Mouse (Mus musculus) lung, embryonic 14.5 days (tissue): ENCODE data around the gene Nhlh2. TPM values are rescaled to one million over a fixed set of nuclear protein-coding genes. Genes with fewer than 3 reads are reported as not detected.
A peak's percentile ranks its signal among the peaks of the same experiment; 100 is the strongest.

ENCODE experiments used
- ATAC-seq: fragments of 200-750 bp; cut with Nextera tagmentation; 2 replicates; pipeline ENCODE4 v1.8.0; 2017; ENCODE audit warnings: mild to moderate bottlenecking, moderate TSS enrichment, moderate library complexity; ENCODE audit not compliant: insufficient read depth
- DNase-seq: peaks from one replicate; pipeline ENCODE4 v3.0.0-alpha.2; 2015
- H3K27ac ChIP-seq: fragments of 300-500 bp; sonication (generic); 2 replicates; pipeline ENCODE4 v1.5.1; 2014; ENCODE audit warnings: low read depth, mild to moderate bottlenecking, moderate library complexity
- H3K27me3 ChIP-seq: fragments of 300-500 bp; sonication (generic); 2 replicates; pipeline ENCODE4 v1.6.1; 2014; ENCODE audit warnings: low read length, control low read depth; ENCODE audit not compliant: insufficient read depth
- H3K36me3 ChIP-seq: fragments of 300-500 bp; sonication (generic); 2 replicates; pipeline ENCODE4 v1.6.1; 2014; ENCODE audit warnings: control low read depth; ENCODE audit not compliant: insufficient read depth
- H3K4me1 ChIP-seq: fragments of 300-500 bp; sonication (generic); 2 replicates; pipeline ENCODE4 v1.6.1; 2014; ENCODE audit warnings: antibody characterized with exemption, control low read depth; ENCODE audit not compliant: insufficient read depth
- H3K4me2 ChIP-seq: fragments of 300-500 bp; sonication (generic); 2 replicates; pipeline ENCODE4 v1.6.1; 2014; ENCODE audit warnings: mild to moderate bottlenecking
- H3K4me3 ChIP-seq: fragments of 300-500 bp; sonication (generic); 2 replicates; pipeline ENCODE4 v1.5.1; 2014; ENCODE audit warnings: low read depth, low read length
- H3K9ac ChIP-seq: fragments of 300-500 bp; sonication (generic); 2 replicates; pipeline ENCODE4 v1.6.1; 2014
- H3K9me3 ChIP-seq: fragments of 300-500 bp; sonication (generic); 2 replicates; pipeline ENCODE4 v1.6.1; 2016; ENCODE audit warnings: low read depth, low read length, control low read depth
- CTCF ChIP-seq: IDR thresholded peaks from 2 replicates; pipeline ENCODE4 v1.5.1; 2016; ENCODE audit warnings: antibody characterized with exemption, low read depth
- WGBS: fragments of 180-500 bp; shearing (Covaris S2); extraction: QIAGEN DNeasy Blood & Tissue Kit; methylation state at CpG from one replicate; pipeline ENCODE4 v1.1.7; 2014; 5-methylcytosine and 5-hydroxymethylcytosine counted together
- polyA plus RNA-seq: library from polyadenylated mRNA; unstranded; fragments of >200 nt; fragmentation: Nextera tagmentation; extraction: Ambion mirVana; gene quantifications from 2 replicates; pipeline ENCODE4 v1.2.1, GENCODE M21; 2014

The Nhlh2 gene
- polyA plus RNA-seq: not detected in 2 replicates

DNA sequence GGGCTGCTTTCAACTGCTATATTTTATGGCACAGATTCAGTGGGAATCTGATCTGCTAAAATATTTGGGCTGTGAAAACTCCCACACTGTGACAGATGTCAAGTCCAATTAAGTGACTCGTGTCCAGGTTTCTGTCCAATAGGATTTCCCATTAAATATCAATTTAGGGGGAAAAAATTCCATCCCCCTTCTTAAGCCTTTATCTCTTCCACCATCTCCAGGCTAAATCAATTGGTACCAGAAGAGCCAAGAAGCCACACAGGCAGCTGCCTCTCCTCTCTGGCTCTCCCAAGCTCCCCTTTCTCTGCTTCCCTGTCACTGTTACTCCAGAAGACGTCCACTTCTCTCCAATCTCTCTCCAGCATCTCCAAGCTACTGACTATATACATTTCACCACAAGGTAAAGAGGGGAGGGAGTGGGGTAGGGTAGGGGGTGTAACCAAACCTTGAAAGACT lies at the start of gene Nhlh2:
TSS of gene Nhlh2 (plus strand) at position 151 of the 456 bp plus-strand sequence.
- Histone ChIP-seq H3K4me3 (no peak within 1 kb of the TSS), H3K4me2 (no peak within 1 kb of the TSS)
- WGBS: 15% methylated on average over 2 of the region's 2 CpGs

DNA sequence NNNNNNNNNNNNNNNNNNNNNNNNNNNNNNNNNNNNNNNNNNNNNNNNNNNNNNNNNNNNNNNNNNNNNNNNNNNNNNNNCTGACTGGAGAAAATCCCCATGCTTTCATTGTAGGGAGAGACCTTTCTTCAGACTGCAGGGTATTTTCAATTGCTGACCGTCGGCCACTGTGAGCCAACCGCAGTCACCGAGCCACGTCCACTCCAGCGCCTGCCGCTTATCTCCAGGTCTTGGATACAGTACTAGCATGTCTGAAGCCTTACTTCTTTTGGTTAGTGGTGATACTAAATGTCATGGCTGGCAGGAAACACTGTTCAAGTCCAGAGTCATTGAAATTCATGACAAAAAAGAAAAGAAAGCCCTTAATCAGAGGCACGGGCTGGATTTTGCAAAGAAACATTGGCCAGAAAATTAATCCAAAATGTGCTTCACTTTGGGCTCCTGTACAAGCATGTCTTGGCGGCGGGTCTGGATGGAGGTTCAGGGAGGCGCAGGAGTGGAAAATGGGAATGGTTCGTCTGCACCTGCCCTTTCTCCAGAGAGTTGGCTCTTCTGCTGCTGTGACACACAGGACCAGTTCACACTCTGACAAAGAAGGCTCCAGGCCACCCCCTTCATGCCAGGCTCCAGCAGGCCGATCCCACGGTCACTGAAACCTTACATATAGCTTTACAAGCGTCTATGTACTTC lies 48.6 kb upstream of the Nhlh2 start:
- TF ChIP-seq CTCF: no peak
- 87% methylated on average over 15 of the region's 15 CpGs for WGBS
- H3K4me2 ChIP-seq: no peak overlapping the region
- H3K27me3 ChIP-seq: no peaks in the 10 kb centered on the region
- H3K9ac ChIP-seq: no peak overlapping the region
- ATAC-seq: no peak
- no peaks in the 10 kb centered on the region for H3K9me3 ChIP-seq
- no peak overlapping the region for H3K27ac ChIP-seq
- DNase-seq: no peak
- H3K36me3 ChIP-seq: no peaks in the 10 kb centered on the region
- no peak overlapping the region for H3K4me3 ChIP-seq
- H3K4me1 ChIP-seq: no peaks in the 10 kb centered on the region

More for the DNA sequence above, at the start of gene Nhlh2:
- DNase-seq: no peak
- ATAC-seq: no peak
- Histone ChIP-seq H3K9me3 (no peaks in the 10 kb centered on the region), H3K27me3 (peaks cover 67% of the 10 kb centered on the region), H3K9ac (no peak within 1 kb of the TSS), H3K36me3 (no peaks in the 10 kb centered on the region), H3K4me1 (peaks cover 6% of the 10 kb centered on the region; the same call in 1 of the 2 replicates), H3K27ac (no peak within 1 kb of the TSS)
- TF ChIP-seq CTCF: no peak

DNA sequence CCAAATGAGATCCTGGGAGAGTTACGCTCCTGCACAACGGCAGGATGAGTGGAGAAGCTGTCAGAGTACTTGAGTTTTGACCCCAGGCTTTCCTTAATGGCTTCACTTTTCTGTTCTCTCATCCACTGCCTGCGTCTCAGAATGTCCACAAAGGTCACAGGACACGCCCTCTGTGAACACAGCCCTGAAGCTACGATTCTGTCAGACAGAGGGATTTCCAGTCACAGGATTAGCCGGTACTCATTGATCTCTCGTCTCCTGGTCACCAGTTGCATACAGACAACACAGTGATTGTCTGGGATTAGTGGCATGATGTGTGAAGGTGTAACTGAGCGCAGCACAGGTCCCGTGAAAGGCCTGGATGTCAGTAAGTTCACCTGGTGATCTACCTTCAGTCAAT lies 46.4 kb upstream of the Nhlh2 start:
- Histone ChIP-seq H3K4me2 (no peak overlapping the region), H3K9me3 (no peaks in the 10 kb centered on the region), H3K4me1 (no peaks in the 10 kb centered on the region), H3K36me3 (no peaks in the 10 kb centered on the region), H3K9ac (no peak overlapping the region), H3K27me3 (no peaks in the 10 kb centered on the region), H3K27ac (no peak overlapping the region), H3K4me3 (no peak overlapping the region)
- ATAC-seq: no peak
- TF ChIP-seq CTCF: no peak
- WGBS: 31% methylated on average over 9 of the region's 9 CpGs
- DNase-seq: no peak

DNA sequence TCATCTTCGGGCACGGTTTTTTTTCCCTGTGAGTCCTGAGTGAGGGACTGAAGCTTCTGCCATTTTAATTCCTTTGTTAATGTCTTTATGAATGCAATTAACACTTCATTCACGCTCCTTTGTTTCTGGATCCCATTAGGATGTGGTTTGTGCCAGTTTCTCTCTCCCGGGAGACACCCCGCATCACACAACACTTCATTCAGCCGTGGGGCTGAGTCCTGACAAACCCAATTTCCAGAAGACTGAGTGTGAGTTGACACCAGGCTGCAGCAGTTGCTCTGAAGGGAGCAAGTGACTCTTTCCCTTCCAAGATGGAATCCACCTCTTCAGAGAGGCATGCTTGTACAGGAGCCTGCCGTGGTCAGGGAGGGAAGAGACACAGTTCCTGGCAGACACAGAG lies 45.5 kb upstream of the Nhlh2 start:
- Histone ChIP-seq H3K27me3 (no peaks in the 10 kb centered on the region), H3K9me3 (no peaks in the 10 kb centered on the region), H3K4me3 (no peak overlapping the region), H3K9ac (no peak overlapping the region), H3K4me2 (no peak overlapping the region), H3K27ac (no peak overlapping the region), H3K36me3 (no peaks in the 10 kb centered on the region), H3K4me1 (no peaks in the 10 kb centered on the region)
- DNase-seq (peak; percentile 68), ATAC-seq (peak; percentile 60; the same call in 1 of the 2 replicates)
- 24% methylated on average over 7 of the region's 7 CpGs for WGBS
- TF ChIP-seq CTCF: no peak

GRCm38 (mm10) chr3:101966825-101967558 lies 42.9 kb upstream of the Nhlh2 start:
- no peaks in the 10 kb centered on the region for H3K36me3 ChIP-seq
- H3K9me3 ChIP-seq: no peaks in the 10 kb centered on the region
- no peak overlapping the region for H3K9ac ChIP-seq
- no peak for TF ChIP-seq CTCF
- H3K27me3 ChIP-seq: no peaks in the 10 kb centered on the region
- no peak overlapping the region for H3K4me2 ChIP-seq
- DNase-seq: no peak
- 0 out of 2 replicates have a peak, but pooled peaks have one; percentile 31 for ATAC-seq
- H3K4me3 ChIP-seq: no peak overlapping the region
- H3K27ac ChIP-seq: no peak overlapping the region
- no peaks in the 10 kb centered on the region for H3K4me1 ChIP-seq
- WGBS: 23% methylated on average over 3 of the region's 3 CpGs

GRCm38 (mm10) chr3:101975337-101975736 lies 34.5 kb upstream of the Nhlh2 start:
- DNase-seq (no peak), ATAC-seq (no peak)
- no peaks in the 10 kb centered on the region for H3K36me3 ChIP-seq
- H3K27ac ChIP-seq: no peak overlapping the region
- no peaks in the 10 kb centered on the region for H3K9me3 ChIP-seq
- WGBS: 80% methylated on average over 10 of the region's 10 CpGs
- H3K4me1 ChIP-seq: no peaks in the 10 kb centered on the region
- no peak overlapping the region for H3K4me2 ChIP-seq
- no peak for TF ChIP-seq CTCF
- no peak overlapping the region for H3K4me3 ChIP-seq
- no peaks in the 10 kb centered on the region for H3K27me3 ChIP-seq
- H3K9ac ChIP-seq: no peak overlapping the region

DNA sequence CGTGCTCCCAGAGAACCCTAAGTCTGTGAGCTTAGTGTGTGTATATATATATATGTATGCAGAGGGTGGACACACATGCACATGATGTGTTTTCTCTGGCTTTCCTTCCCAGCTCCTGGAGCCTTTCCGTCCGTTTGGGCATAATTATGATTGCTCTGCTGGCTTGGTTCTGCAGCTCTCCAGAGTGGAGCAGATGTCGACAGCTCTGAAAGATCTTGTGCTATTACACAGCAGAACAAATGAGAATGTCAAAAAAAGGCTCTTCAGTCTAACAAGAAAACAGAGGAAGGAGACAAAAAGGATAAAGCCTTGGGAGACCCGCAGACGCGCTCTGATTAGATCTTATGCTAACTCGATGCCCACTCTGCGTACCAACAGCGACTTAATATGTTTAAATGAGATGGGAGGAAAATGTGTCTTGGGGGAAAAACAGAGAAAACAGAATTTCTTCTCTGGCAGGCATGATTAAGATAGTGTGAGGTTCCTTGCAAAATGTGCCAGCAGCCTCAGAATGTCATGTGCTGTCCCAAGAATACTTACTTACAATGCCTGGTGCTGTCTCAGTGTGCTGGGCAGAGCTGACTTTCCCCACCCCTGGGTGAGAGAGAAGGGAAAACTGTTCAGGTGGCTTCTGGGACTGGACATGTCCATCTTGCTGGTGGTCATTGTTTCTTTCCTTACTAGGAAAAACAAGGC lies 31.4 kb upstream of the Nhlh2 start:
- ATAC-seq (no peak), DNase-seq (no peak)
- Histone ChIP-seq H3K27me3 (no peaks in the 10 kb centered on the region), H3K9me3 (no peaks in the 10 kb centered on the region), H3K4me1 (no peaks in the 10 kb centered on the region), H3K9ac (no peak overlapping the region), H3K4me3 (no peak overlapping the region), H3K36me3 (no peaks in the 10 kb centered on the region), H3K4me2 (no peak overlapping the region), H3K27ac (no peak overlapping the region)
- 70% methylated on average over 10 of the region's 10 CpGs for whole genome bisulfite sequencing
- TF ChIP-seq CTCF: no peak
